Mouse (Mus musculus): ENCODE data around the gene Bend7. TPM values are rescaled to one million over a fixed set of nuclear protein-coding genes. Genes with fewer than 3 reads are reported as not detected.

Bend7 gene
- polyA plus RNA-seq, 1 experiment = 3.8 TPM

GRCm38 (mm10) chr2:4817678-4818077, 100.0 kb downstream of the Bend7 start:
- no peaks in the 10 kb centered on the region for H3K4me1 ChIP-seq (ENCODE audit: control insufficient read depth, insufficient read depth, low read length)
- no peak for TF ChIP-seq CTCF (IDR thresholded peaks at IDR 0.05; ENCODE audit: borderline replicate concordance, insufficient read depth, low read depth, low read length)
- TF ChIP-seq POLR2A (IDR thresholded peaks at IDR 0.05; ENCODE audit: borderline replicate concordance, insufficient read depth, low read length) = no peak
- H3K4me3 ChIP-seq (replicated peaks; ENCODE audit: insufficient read depth, low read depth, low read length) = no peak overlapping the region
- 5% methylated on average over 10 of the region's 10 CpGs for WGBS
- no peaks in the 10 kb centered on the region for H3K27me3 ChIP-seq (ENCODE audit: control insufficient read depth, insufficient read depth, low read length)
- DNase-seq = no peak
- no peak overlapping the region for H3K27ac ChIP-seq (ENCODE audit: insufficient read depth, low read length)

GRCm38 (mm10) chr2:4820230-4820629, 102.6 kb downstream of the Bend7 start:
- Histone ChIP-seq H3K27me3 (ENCODE audit: control insufficient read depth, insufficient read depth, low read length) (no peaks in the 10 kb centered on the region), H3K4me3 (replicated peaks; ENCODE audit: insufficient read depth, low read depth, low read length) (no peak overlapping the region), H3K4me1 (ENCODE audit: control insufficient read depth, insufficient read depth, low read length) (no peaks in the 10 kb centered on the region), H3K27ac (ENCODE audit: insufficient read depth, low read length) (no peak overlapping the region)
- 84% methylated on average over 3 of the region's 3 CpGs for WGBS
- DNase-seq = no peak
- TF ChIP-seq POLR2A (IDR thresholded peaks at IDR 0.05; ENCODE audit: borderline replicate concordance, insufficient read depth, low read length) (no peak), CTCF (IDR thresholded peaks at IDR 0.05; ENCODE audit: borderline replicate concordance, insufficient read depth, low read depth, low read length) (no peak)

GRCm38 (mm10) chr2:4824067-4824466, 106.4 kb downstream of the Bend7 start:
- TF ChIP-seq CTCF (IDR thresholded peaks at IDR 0.05; ENCODE audit: borderline replicate concordance, insufficient read depth, low read depth, low read length) (no peak), POLR2A (IDR thresholded peaks at IDR 0.05; ENCODE audit: borderline replicate concordance, insufficient read depth, low read length) (no peak)
- Histone ChIP-seq H3K27ac (ENCODE audit: insufficient read depth, low read length) (no peak overlapping the region), H3K4me3 (replicated peaks; ENCODE audit: insufficient read depth, low read depth, low read length) (no peak overlapping the region), H3K4me1 (ENCODE audit: control insufficient read depth, insufficient read depth, low read length) (no peaks in the 10 kb centered on the region), H3K27me3 (ENCODE audit: control insufficient read depth, insufficient read depth, low read length) (no peaks in the 10 kb centered on the region)
- no peak for DNase-seq
- 70% methylated on average over 9 of the region's 9 CpGs for WGBS

- TF ChIP-seq POLR2A (IDR thresholded peaks at IDR 0.05; ENCODE audit: borderline replicate concordance, insufficient read depth, low read length) (no peak), CTCF (IDR thresholded peaks at IDR 0.05; ENCODE audit: borderline replicate concordance, insufficient read depth, low read depth, low read length) (no peak)
- 82% methylated on average over 5 of the region's 5 CpGs for WGBS
- Histone ChIP-seq H3K4me1 (ENCODE audit: control insufficient read depth, insufficient read depth, low read length) (no peaks in the 10 kb centered on the region), H3K27me3 (ENCODE audit: control insufficient read depth, insufficient read depth, low read length) (no peaks in the 10 kb centered on the region), H3K27ac (ENCODE audit: insufficient read depth, low read length) (no peak overlapping the region), H3K4me3 (replicated peaks; ENCODE audit: insufficient read depth, low read depth, low read length) (no peak overlapping the region)
- DNase-seq = no peak
Measured at GRCm38 (mm10) chr2:4828032-4828431, 110.4 kb downstream of the Bend7 start.

- TF ChIP-seq CTCF (IDR thresholded peaks at IDR 0.05; ENCODE audit: borderline replicate concordance, insufficient read depth, low read depth, low read length) (no peak), POLR2A (IDR thresholded peaks at IDR 0.05; ENCODE audit: borderline replicate concordance, insufficient read depth, low read length) (no peak)
- Histone ChIP-seq H3K27me3 (ENCODE audit: control insufficient read depth, insufficient read depth, low read length) (no peaks in the 10 kb centered on the region), H3K27ac (ENCODE audit: insufficient read depth, low read length) (no peak overlapping the region), H3K4me1 (ENCODE audit: control insufficient read depth, insufficient read depth, low read length) (no peaks in the 10 kb centered on the region), H3K4me3 (replicated peaks; ENCODE audit: insufficient read depth, low read depth, low read length) (no peak overlapping the region)
- DNase-seq = no peak
- 88% methylated on average over 6 of the region's 6 CpGs for WGBS
Measured at GRCm38 (mm10) chr2:4828446-4828997, 110.9 kb downstream of the Bend7 start.

- no peak overlapping the region for H3K27ac ChIP-seq (ENCODE audit: insufficient read depth, low read length)
- no peak overlapping the region for H3K4me3 ChIP-seq (replicated peaks; ENCODE audit: insufficient read depth, low read depth, low read length)
- no peaks in the 10 kb centered on the region for H3K27me3 ChIP-seq (ENCODE audit: control insufficient read depth, insufficient read depth, low read length)
- TF ChIP-seq CTCF (IDR thresholded peaks at IDR 0.05; ENCODE audit: borderline replicate concordance, insufficient read depth, low read depth, low read length) = no peak
- no peak for TF ChIP-seq POLR2A (IDR thresholded peaks at IDR 0.05; ENCODE audit: borderline replicate concordance, insufficient read depth, low read length)
- DNase-seq = no peak
- no peaks in the 10 kb centered on the region for H3K4me1 ChIP-seq (ENCODE audit: control insufficient read depth, insufficient read depth, low read length)
- 88% methylated on average over 4 of the region's 4 CpGs for WGBS
Measured at GRCm38 (mm10) chr2:4829007-4829406, 111.4 kb downstream of the Bend7 start.

GRCm38 (mm10) chr2:4829489-4830065, 111.9 kb downstream of the Bend7 start:
- no peak overlapping the region for H3K27ac ChIP-seq (ENCODE audit: insufficient read depth, low read length)
- no peak for DNase-seq
- no peak overlapping the region for H3K4me3 ChIP-seq (replicated peaks; ENCODE audit: insufficient read depth, low read depth, low read length)
- no peak for TF ChIP-seq CTCF (IDR thresholded peaks at IDR 0.05; ENCODE audit: borderline replicate concordance, insufficient read depth, low read depth, low read length)
- TF ChIP-seq POLR2A (IDR thresholded peaks at IDR 0.05; ENCODE audit: borderline replicate concordance, insufficient read depth, low read length) = no peak
- WGBS = 90% methylated on average over 6 of the region's 6 CpGs
- no peaks in the 10 kb centered on the region for H3K4me1 ChIP-seq (ENCODE audit: control insufficient read depth, insufficient read depth, low read length)
- H3K27me3 ChIP-seq (ENCODE audit: control insufficient read depth, insufficient read depth, low read length) = no peaks in the 10 kb centered on the region

- no peaks in the 10 kb centered on the region for H3K27me3 ChIP-seq (ENCODE audit: control insufficient read depth, insufficient read depth, low read length)
- no peak for DNase-seq
- H3K4me3 ChIP-seq (replicated peaks; ENCODE audit: insufficient read depth, low read depth, low read length) = no peak overlapping the region
- 90% methylated on average over 4 of the region's 4 CpGs for WGBS
- H3K27ac ChIP-seq (ENCODE audit: insufficient read depth, low read length) = no peak overlapping the region
- TF ChIP-seq CTCF (IDR thresholded peaks at IDR 0.05; ENCODE audit: borderline replicate concordance, insufficient read depth, low read depth, low read length) (no peak), POLR2A (IDR thresholded peaks at IDR 0.05; ENCODE audit: borderline replicate concordance, insufficient read depth, low read length) (no peak)
- H3K4me1 ChIP-seq (ENCODE audit: control insufficient read depth, insufficient read depth, low read length) = no peaks in the 10 kb centered on the region
Measured at GRCm38 (mm10) chr2:4831493-4831892, 113.9 kb downstream of the Bend7 start.
